Mouse (Mus musculus): ENCODE measurements around the gene Med25.

DNA sequence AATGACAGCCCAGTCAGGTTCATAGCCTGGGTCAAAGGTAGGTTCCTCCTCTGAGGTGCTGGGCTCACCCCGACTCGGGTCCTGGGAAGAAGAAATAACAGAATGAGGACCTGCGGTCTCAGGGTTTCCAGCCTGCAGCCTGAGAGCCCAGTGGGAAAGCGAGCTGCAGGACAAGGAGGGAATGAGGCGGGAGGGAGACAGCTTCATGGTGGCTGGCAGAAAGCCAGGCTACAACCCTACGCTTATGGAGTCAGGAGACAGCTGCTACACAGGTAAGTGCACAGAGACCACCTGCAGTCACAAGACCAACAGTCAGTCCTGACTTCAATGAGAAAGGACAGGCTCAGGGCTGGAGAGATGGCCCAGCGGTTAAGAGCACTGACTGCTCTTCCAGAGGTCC lies 45.7 kb downstream of the Med25 start:
- TF ChIP-seq GATA1 (IDR thresholded peaks at IDR 0.05; ENCODE audit: borderline replicate concordance, low read length): no peak
- TF ChIP-seq FLI1 (IDR thresholded peaks at IDR 0.05; ENCODE audit: low read length): no peak
